Mouse (Mus musculus) heart, postnatal 0 days (tissue): Measurements from ENCODE around the gene Mettl3. TPM values are rescaled to one million over a fixed set of nuclear protein-coding genes. Genes with fewer than 3 reads are reported as not detected.

Experiments used
- ATAC-seq: fragments of 200-750 bp; cut with Nextera tagmentation; 2 replicates; pipeline ENCODE4 v1.8.0; 2017; ENCODE audit warnings: low read depth, moderate number of reproducible peaks, moderate library complexity; ENCODE audit not compliant: insufficient read depth
- DNase-seq: peaks from one replicate; pipeline ENCODE4 v3.0.0-alpha.2; 2016; ENCODE audit warnings: low spot score
- H3K27ac ChIP-seq: fragments of 300-500 bp; sonication (generic); 2 replicates; pipeline ENCODE4 v1.5.1; 2014; ENCODE audit warnings: low read depth, mild to moderate bottlenecking
- H3K27me3 ChIP-seq: fragments of 300-500 bp; sonication (generic); 2 replicates; pipeline ENCODE4 v1.6.1; 2014; ENCODE audit warnings: low read length, mixed read lengths; ENCODE audit not compliant: control insufficient read depth, insufficient read depth
- H3K36me3 ChIP-seq: fragments of 300-500 bp; sonication (generic); replicated peaks from 2 replicates; pipeline ENCODE4 v1.6.1; 2014; ENCODE audit warnings: low read length, mixed read lengths; ENCODE audit not compliant: control insufficient read depth, insufficient read depth
- H3K4me1 ChIP-seq: fragments of 300-500 bp; sonication (generic); 2 replicates; pipeline ENCODE4 v1.6.1; 2014; ENCODE audit warnings: antibody characterized with exemption; ENCODE audit not compliant: control insufficient read depth, insufficient read depth
- H3K4me2 ChIP-seq: fragments of 300-500 bp; sonication (generic); 2 replicates; pipeline ENCODE4 v1.6.1; 2014; ENCODE audit warnings: low read depth, mild to moderate bottlenecking, low read length, moderate library complexity
- H3K4me3 ChIP-seq: fragments of 300-500 bp; sonication (generic); 2 replicates; pipeline ENCODE4 v1.5.1; 2014; ENCODE audit warnings: low read depth, low read length
- H3K9ac ChIP-seq: fragments of 300-500 bp; sonication (generic); replicated peaks from 2 replicates; pipeline ENCODE4 v1.6.1; 2014; ENCODE audit warnings: low read depth, low read length, mixed read lengths
- H3K9me3 ChIP-seq: fragments of 300-500 bp; sonication (generic); replicated peaks from 2 replicates; pipeline ENCODE4 v1.6.1; 2016; ENCODE audit warnings: low read length; ENCODE audit not compliant: control insufficient read depth
- CTCF ChIP-seq: IDR thresholded peaks from 2 replicates; pipeline ENCODE4 v1.5.1; 2016; ENCODE audit warnings: antibody characterized with exemption, control low read depth, low read depth
- EP300 ChIP-seq: IDR thresholded peaks from 2 replicates; pipeline ENCODE4 v1.6.1; 2016; ENCODE audit warnings: antibody characterized with exemption, low read depth
- WGBS: fragments of 180-500 bp; shearing (Covaris S2); extraction: QIAGEN DNeasy Blood & Tissue Kit; methylation state at CpG from one replicate; pipeline ENCODE4 v1.1.7; 2014; 5-methylcytosine and 5-hydroxymethylcytosine counted together
- polyA plus RNA-seq: library from polyadenylated mRNA; unstranded; fragments of >200 nt; fragmentation: Nextera tagmentation; extraction: Ambion mirVana; gene quantifications from 2 replicates; pipeline ENCODE4 v1.2.1, GENCODE M21; 2015
- total RNA-seq: library from RNA; depleted of rRNA; stranded (reverse); fragments of >200 nt; gene quantifications from 2 replicates; pipeline ENCODE4 v1.2.3, GENCODE M21; 2014; ENCODE audit warnings: low replicate concordance

Mettl3 gene
- total and polyA plus RNA-seq, 2 experiments from 2014 or later, result 11.4 to 14.8 TPM

DNA sequence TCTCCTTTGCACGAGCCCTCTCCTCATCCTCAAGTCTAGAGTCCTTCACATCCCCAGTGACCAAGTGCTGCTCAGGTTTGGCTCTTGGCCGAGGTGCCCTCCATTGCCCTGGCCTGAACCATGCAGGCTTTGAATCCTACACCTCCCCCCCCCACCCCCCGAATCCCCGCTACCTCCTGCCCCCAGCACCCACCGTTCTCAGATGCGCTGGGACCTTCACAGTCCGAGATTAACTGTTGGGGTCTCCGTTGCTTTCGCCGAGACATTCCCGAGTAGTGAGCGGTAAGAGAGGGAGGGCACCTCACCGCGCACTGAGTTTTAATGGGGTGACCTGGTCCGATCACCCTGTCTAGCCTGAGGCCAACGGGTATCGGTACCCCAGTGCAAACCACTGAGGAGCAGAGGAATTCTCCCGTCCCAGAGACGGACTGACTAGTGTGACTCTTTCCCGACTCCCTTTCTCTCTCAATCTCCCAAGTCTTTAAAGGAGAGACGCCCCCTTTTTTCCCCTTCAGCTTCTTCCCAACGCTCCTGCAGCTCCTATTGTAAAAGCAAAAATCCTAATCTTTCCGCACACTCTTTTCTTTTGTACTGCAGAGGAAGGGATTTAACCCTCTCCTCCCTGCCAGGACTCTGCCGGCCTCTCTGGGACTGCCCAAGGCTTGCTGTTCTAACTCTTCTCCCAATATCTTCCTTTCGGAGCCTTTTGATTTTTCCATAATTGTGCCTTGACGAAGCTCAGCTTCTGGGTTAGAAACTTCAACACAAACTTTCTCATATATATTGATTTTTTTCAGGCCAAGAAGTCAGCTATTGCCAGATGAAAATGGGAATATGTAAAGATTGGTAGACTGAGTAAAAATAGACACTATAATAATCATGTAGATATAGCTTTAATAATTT, 23.2 kb upstream of the Mettl3 start, which contains the start of gene Sall2:
Gene Sall2 (minus strand): TSS at position 853 of the 903 bp plus-strand sequence.
- no peaks in the 10 kb centered on the region for H3K4me1 ChIP-seq
- ATAC-seq (peak; percentile 39), DNase-seq (no peak)
- H3K4me3 ChIP-seq, result peak within 1 kb of the TSS; percentile 48
- peak within 1 kb of the TSS; percentile 78 for H3K4me2 ChIP-seq
- H3K27ac ChIP-seq, result no peak within 1 kb of the TSS
- peak within 1 kb of the TSS; percentile 9; the same call in 1 of the 2 replicates for H3K9ac ChIP-seq
- peaks cover 54% of the 10 kb centered on the region for H3K27me3 ChIP-seq
- H3K9me3 ChIP-seq, result no peaks in the 10 kb centered on the region
- 1% methylated on average over 26 of the region's 26 CpGs for WGBS
- no peak for TF ChIP-seq CTCF
- TF ChIP-seq EP300, result no peak
- H3K36me3 ChIP-seq, result no peaks in the 10 kb centered on the region

DNA sequence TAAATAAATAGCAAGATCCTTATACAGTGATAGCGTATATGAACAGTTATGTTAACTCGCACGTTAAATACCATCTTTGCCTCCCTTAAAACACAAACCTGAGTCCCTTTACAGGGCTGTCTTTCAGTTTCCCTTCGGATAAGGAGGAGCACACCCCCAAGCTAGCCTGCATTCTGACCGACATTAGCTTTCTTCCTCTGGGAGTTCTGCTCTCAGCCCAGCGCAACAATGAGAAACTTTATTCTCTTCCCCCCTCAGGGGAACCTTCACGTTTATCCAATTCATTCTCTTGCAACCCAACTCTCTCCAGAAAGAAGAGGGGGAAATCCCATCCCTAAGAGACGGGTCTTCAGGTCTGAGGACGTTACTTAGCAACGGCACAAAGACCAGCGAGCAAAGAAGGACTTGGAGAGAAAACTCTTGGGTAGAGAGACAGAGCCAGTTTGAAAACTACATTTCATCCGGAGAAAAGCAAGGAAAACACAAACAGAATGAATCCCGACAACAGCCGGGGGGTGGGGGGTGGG, 22.5 kb upstream of the Mettl3 start:
- H3K27me3 ChIP-seq, result peaks cover 54% of the 10 kb centered on the region
- TF ChIP-seq EP300, result no peak
- no peak for TF ChIP-seq CTCF
- H3K36me3 ChIP-seq, result no peaks in the 10 kb centered on the region
- DNase-seq (no peak), ATAC-seq (no peak)
- peak overlapping the region; percentile 48 for H3K4me3 ChIP-seq
- H3K9ac ChIP-seq, result peak overlapping the region; percentile 9; the same call in 1 of the 2 replicates
- H3K4me1 ChIP-seq, result no peaks in the 10 kb centered on the region
- 3% methylated on average over 14 of the region's 14 CpGs for WGBS
- H3K27ac ChIP-seq, result no peak overlapping the region
- no peaks in the 10 kb centered on the region for H3K9me3 ChIP-seq
- peak overlapping the region; percentile 78 for H3K4me2 ChIP-seq

DNA sequence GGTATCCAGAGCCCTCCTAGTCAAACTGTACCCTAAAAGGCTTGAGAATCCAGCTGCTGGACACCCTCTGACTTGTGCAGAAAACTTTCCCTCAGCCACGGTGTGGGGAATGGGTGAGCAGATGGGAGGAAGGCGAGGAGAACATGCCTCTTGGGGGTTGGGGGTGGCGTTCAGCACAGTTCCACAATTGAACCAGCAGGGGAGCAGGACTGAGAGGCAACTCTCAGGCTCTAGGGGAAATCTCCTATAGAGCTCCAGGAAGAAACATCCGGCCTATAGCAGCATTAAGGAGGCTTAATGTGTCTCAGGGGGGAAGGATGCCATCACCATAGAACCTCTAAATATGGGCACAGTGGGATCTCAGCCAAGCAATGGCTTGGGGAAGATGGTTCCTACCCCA, 21.0 kb upstream of the Mettl3 start:
- no peak for DNase-seq
- Histone ChIP-seq H3K4me2 (no peak overlapping the region), H3K27ac (no peak overlapping the region), H3K36me3 (no peaks in the 10 kb centered on the region), H3K27me3 (peaks cover 49% of the 10 kb centered on the region), H3K4me3 (no peak overlapping the region), H3K4me1 (no peaks in the 10 kb centered on the region), H3K9ac (no peak overlapping the region), H3K9me3 (no peaks in the 10 kb centered on the region)
- TF ChIP-seq CTCF, result peak; percentile 25
- TF ChIP-seq EP300, result no peak
- WGBS, result 11% methylated on average over 4 of the region's 4 CpGs
- ATAC-seq, result no peak

DNA sequence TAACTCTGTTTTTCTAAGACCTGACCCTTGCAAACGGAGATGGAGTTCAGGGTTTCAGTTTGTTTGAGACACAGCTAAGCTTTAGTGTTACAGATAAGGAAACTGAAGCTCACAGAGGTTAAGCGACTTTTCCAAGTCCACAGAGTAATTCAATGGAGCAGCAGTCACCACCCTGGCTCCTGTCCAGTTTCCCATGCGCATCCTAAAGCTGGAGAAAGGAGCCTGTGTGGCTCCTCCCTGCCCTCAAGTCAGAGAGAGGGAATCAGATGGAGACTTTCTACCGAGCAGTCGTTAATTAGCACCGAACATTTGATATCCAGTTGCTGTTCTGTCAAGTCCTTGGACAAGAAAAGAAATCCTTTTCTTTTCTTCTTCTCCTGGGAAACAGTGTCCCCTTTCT, 14.4 kb upstream of the Mettl3 start:
- Histone ChIP-seq H3K4me2 (no peak overlapping the region), H3K9me3 (no peaks in the 10 kb centered on the region), H3K36me3 (no peaks in the 10 kb centered on the region), H3K9ac (no peak overlapping the region), H3K27me3 (no peaks in the 10 kb centered on the region), H3K4me1 (peaks cover 6% of the 10 kb centered on the region), H3K4me3 (no peak overlapping the region), H3K27ac (no peak overlapping the region)
- DNase-seq, result no peak
- 40% methylated on average over 6 of the region's 6 CpGs for WGBS
- TF ChIP-seq CTCF (no peak), EP300 (no peak)
- no peak for ATAC-seq

DNA sequence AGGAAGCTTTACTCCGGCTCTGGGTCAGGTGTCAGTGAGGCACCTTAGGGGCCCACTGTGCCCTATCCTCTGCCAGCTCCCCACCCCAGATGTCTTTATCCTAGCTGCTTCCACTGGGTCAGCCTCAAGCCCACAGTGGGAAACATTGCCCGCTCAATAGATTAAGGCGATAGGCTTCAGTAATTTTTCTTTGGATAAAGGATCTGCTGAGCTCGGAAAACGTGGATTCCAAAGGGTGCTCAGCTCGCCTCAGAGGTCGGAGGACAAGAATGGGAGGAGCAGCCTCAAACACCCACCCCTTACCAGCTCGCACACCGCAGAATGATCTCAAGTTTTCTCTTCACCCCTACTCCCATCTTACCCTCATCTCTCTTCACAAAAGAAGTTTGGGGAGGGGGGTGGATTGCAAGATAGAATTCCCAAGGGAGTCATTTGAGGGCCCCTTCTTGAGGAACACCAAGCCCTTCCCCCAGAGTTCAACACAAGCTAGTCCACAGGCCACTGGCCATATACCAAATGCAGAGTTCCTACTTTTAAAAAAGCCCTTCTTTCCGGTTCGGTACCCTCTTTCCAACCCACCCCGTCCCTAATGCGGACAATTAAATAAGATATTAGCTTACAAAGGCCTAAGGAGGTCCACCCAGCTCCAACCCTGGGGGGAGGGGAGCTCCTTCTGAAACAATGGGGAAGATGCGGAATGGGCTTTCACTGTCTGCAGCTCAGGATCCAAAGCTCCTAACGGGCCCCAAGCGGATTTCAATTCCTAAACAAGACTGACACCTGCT, 11.7 kb upstream of the Mettl3 start:
- peak overlapping the region; percentile 92 for H3K4me2 ChIP-seq
- DNase-seq (no peak), ATAC-seq (peak; percentile 44; the same call in 1 of the 2 replicates)
- H3K9ac ChIP-seq, result peak overlapping the region; percentile 67
- H3K4me1 ChIP-seq, result peaks cover 6% of the 10 kb centered on the region
- TF ChIP-seq EP300 (no peak), CTCF (no peak)
- peak overlapping the region; percentile 81 for H3K4me3 ChIP-seq
- 15% methylated on average over 15 of the region's 16 CpGs for WGBS
- H3K27ac ChIP-seq, result no peak overlapping the region
- H3K9me3 ChIP-seq, result no peaks in the 10 kb centered on the region
- peaks cover 25% of the 10 kb centered on the region for H3K36me3 ChIP-seq
- no peaks in the 10 kb centered on the region for H3K27me3 ChIP-seq
